Mouse (Mus musculus): ENCODE measurements at regions not wholly inside any gene's neighbourhood (a gene's known extent, or its start where the extent isn't known, plus 50 kb on each side); places are given as distances from the start of the nearest gene placed in this dataset.
"Not testable (repeated sequence)": the region's sequence is repeated elsewhere in the genome, so short reads cannot be mapped to it uniquely, and the experiment has no call there.

DNA sequence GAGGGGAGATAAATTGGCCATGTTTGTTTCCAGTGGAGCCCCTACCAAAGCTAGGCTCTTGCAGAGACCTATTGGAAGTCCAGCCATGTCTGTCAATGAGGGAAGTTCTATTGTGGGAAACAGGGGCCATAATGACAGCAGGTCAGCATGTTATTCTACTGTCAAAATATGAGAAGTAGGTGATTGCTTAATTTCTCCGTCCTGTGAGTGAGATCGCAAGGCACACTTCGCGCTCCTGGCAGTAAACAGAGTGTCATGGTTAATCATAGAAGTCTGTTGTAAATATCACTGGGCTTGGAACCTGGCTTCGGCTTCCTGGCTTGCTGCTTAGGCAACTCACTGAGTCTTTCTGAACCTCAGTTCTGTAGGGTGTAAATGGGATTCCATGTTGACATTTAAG lies 72.5 kb upstream of the Ccdc122 start:
- intact Hi-C loops (cut with DNase I; ENCODE audit: low total_unique reads): no loop called here
- no peak for DNase-seq

GRCm38 (mm10) chr14:76958875-76959274 lies 77.7 kb upstream of the Ccdc122 start:
- intact Hi-C loops (cut with DNase I; ENCODE audit: low total_unique reads): no loop called here
- peak; percentile 58 for DNase-seq

DNA sequence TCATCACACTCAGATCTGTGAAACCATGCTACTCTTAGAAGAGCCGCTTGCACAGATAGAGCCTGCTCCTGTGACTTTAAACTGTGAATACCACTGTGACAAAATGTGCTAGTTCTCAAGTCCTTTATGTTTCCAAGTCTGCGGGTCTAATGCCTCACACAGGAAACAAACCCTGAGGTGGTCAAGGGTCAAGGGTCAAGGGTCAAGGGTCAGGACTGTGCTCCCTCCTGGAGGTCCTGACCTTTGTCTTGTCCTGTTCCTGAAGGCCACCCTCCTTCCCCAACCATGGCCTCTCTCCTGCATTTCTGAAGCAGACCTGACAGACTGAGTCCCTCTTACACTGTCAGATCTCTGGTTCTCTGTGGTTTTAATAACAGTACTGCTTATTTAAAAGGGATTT lies 79.4 kb upstream of the Ccdc122 start:
- DNase-seq: no peak
- intact Hi-C loops (cut with DNase I; ENCODE audit: low total_unique reads): no loop called here

DNA sequence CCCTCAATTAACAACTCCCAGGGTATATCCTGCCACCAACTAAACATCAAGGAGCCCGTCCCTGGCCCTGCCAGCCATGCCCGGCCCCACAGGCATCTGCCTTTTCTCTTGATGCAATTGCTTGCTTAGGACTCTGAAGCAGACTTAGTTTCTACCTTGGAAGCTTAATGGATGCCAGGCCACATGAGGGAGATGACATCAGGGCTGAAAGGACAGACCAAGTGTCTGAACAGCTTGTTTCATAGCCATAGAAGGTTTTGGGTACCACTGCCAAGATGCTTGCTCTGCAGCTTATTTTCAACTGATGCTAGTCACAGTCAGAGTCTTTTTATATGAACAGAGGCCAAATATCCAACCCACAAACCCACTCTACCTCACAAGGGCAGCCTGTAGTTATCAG lies 83.4 kb upstream of the Ccdc122 start:
- no peak for DNase-seq
- intact Hi-C loops (cut with DNase I; ENCODE audit: low total_unique reads): no loop called here

DNA sequence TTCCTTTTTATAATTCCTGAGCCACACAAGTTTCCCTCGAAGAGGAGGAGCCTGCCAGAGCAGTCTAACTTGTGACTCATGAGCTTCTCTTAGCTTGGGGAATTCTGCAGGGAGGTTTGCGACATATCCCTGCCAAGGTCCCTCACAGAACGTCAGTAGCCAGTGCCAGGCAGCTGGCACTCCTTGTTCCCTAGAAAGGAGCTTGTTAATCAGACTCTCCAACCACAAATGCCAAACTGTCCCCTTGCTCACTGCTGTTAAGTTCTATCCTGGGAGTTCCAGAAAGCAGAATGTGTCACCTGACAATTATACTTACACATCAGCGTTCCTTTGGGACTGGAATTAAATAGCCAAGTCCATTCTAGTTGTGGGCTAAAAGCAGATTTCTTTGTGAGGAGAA lies 85.1 kb upstream of the Ccdc122 start:
- intact Hi-C loops (cut with DNase I; ENCODE audit: low total_unique reads): no loop called here

DNA sequence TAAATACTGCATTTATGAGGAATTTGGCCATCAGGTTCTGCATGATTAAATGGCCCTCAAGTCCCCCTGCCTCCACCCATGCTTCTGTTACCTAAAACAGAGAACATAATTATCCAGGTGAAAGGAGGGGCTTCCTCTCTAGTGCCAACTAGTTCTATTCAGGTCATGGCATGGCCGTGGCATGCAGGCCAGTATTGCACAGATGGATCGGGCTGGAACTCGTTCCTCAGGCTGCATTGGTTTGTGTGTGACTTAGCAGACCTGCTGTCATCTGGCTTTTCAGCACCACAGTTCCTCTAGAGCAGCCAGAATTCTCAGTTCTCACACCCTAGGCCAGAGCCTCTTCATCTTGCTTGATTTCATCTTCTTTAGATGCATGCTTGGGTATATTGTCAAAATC lies 87.2 kb upstream of the Ccdc122 start:
- intact Hi-C loops (cut with DNase I; ENCODE audit: low total_unique reads): no loop called here
- no peak for DNase-seq

More for the DNA sequence above, 85.1 kb upstream of the Ccdc122 start:
- DNase-seq: peak; percentile 71

DNA sequence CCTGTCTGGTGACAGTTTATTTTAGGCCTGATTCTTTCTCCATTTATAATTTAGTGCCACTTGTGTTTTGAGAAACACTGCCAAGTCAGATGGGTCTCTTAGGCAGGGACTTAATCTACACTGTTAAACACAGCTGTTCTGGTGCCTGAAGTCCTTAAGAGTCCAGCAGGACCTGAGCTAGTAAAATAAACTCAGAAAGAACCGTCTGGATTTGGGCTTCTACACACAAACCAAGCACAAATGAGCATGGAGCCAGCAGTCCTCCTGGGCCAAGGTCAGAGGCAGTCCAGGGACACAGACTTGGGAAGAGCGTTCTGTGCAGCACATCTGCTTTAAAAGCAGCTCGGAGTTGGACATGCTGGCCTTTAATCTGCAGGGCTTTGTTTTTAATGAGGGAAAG lies 87.6 kb upstream of the Ccdc122 start:
- intact Hi-C loops (cut with DNase I; ENCODE audit: low total_unique reads): no loop called here
- DNase-seq: peak; percentile 77

GRCm38 (mm10) chr14:76948481-76948880 lies 88.1 kb upstream of the Ccdc122 start:
- no peak for DNase-seq
- intact Hi-C loops (cut with DNase I; ENCODE audit: low total_unique reads): no loop called here

DNA sequence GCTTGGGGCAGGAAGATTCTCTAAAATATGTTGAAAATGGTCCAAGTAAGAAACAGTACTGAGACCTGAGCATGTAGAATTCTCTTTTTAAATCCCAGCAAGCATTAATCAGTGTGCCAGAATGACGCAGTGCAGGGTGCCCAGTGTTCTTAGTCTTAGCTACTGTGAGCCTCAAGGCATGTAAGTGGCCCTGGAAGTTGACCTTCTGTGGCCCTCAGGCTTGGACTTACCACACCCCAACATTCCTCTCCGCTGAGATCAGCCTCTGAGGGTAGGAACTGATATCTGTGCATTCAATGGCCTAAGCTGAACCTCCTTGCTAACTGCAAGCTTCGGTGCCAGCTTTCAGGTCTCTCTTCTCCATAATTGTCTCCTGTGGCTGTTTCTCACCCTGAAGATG lies 89.4 kb upstream of the Ccdc122 start:
- DNase-seq: no peak
- intact Hi-C loops (cut with DNase I; ENCODE audit: low total_unique reads): no loop called here

DNA sequence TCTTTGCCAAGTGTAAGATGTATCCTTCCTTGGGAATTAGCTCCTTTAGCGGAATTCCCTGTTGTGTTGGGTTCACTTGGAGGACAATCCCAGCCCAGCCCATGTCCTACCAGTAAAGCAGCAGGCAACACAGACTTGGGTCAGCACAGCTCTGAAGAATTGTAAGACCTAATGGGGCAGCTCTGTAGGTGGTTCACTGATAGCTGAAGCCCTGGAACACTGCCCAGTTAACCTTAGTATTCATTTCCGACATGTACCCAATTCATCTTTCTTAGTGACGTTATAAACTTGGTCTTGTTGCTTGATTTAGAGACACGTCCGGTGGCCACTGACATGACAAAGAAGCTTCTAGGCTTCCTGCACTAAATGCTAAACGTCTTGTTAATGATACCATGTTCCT lies 90.9 kb upstream of the Ccdc122 start:
- intact Hi-C loops (cut with DNase I; ENCODE audit: low total_unique reads): no loop called here
- DNase-seq: no peak

DNA sequence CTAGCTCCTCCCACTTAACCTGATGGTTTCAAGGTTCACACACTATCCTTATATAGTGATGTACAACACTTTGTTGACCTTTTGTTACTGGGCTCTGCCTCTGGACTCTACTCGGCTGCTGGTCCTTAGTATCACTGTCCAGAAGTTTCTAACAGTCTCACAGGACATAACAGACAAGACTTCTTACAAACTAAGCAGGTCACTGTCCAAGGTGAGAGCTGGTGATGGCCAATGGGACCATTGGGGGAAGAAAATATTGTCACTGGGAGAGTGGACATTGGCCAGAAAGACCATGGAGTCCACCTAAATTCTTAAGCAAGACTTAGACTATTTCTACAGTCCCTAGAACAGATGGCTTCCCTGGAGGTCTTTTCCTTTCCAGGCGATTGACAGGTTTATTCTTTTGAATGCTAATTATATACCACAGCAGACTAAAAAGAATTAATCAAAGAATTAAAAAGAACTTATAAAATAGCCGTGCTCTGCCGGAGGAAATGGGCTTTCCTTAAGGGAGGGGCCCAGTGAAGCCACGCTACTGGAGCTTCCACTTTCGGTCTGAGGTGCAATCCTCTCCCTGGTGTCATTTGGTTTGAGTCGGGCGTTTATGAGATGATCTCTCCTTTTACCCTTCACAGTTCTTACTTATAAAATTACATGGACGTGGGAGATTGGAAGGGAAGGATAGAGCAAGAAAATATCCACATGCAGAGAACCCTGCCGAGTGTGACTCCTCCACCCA lies 94.9 kb upstream of the Ccdc122 start:
- intact Hi-C loops (cut with DNase I; ENCODE audit: low total_unique reads): no loop called here

DNA sequence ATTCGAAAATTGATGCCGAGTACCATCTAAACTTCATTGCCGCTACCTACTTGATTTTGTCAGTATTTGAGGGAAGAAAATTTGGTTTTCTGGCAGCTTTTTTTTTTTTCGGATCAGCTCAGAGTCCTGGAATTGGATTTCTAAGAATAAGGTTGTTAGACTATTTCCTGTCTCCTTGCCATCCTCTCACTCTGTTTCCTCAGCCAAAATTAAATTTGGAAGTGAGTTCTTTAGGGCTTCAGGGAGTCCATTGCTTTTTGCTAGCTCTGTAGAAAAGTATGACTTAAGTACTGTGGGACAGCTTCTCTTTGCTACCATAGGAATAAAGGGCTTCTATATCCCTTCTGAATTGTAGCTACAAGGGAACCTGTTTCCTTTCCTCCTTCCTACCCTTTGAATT lies 96.1 kb upstream of the Ccdc122 start:
- intact Hi-C loops (cut with DNase I; ENCODE audit: low total_unique reads): no loop called here
- no peak for DNase-seq

More for the DNA sequence above, 94.9 kb upstream of the Ccdc122 start:
- no peak for DNase-seq

DNA sequence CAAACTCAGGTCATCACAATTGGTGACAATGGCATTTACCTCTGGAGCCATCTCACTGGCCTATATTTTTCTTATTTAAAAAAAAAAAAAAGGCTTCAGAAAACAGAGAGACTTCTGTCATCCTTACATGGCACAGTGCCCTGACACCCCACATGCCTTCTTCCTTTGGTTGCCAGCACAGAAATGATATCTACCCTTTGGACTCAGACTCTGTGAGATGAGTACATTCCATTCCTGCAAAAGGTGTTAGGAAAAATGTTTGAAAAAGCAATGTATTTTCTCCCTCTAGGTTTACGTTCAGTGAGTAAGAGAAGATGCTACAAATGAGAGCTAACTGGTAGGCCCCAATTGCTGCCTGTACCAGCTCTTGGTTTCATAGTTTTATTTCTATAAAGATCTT lies 99.9 kb upstream of the Ccdc122 start:
- intact Hi-C loops (cut with DNase I; ENCODE audit: low total_unique reads): no loop called here
- no peak for DNase-seq

- intact Hi-C loops (cut with DNase I; ENCODE audit: low total_unique reads); DNase-seq: not testable (repeated sequence)
These were observed 100.5 kb upstream of the Ccdc122 start for GRCm38 (mm10) chr14:76936051-76936450.

GRCm38 (mm10) chr14:76935453-76935852 lies 101.1 kb upstream of the Ccdc122 start:
- intact Hi-C loops (cut with DNase I; ENCODE audit: low total_unique reads): no loop called here
- DNase-seq: no peak

DNA sequence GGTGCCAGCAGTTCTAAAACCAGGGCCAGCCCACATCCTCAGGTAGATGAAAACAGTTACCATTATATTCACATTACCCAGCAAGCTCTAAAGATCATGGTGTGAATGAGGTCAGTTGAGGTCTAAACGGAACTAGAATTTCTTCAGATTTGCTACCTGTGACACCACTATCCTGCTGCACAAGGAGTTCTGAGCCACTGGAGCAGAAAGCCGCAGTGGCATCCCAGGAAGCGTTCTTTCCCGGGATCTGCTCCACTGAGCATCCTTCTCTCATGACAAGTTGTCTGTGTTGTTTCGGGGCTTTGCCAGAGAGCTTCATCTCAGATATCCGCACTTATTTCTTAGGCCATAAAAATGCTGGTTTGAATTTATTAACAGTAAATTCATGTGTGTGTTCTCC lies 103.7 kb upstream of the Ccdc122 start:
- DNase-seq: no peak
- intact Hi-C loops (cut with DNase I; ENCODE audit: low total_unique reads): no loop called here

DNA sequence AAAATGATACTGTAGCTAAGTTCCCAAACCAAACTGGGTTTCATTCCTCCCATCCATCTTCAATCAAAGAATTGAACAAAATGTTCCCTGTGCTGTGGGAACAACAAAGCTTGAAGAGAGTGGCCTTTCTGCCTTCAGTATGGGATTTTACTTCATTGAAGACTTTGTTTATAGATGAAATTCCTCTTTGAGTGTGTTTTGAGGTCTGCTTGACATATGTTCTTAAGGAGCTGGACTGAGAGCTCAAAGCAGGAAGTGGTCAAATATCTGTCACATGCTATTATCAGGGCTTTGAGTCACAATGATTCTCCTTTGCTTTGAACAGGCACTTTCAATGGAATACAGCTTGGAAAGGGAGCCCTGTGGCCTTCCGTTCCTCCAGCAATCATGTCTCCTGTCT lies 105.2 kb upstream of the Ccdc122 start:
- intact Hi-C loops (cut with DNase I; ENCODE audit: low total_unique reads): no loop called here
- no peak for DNase-seq

DNA sequence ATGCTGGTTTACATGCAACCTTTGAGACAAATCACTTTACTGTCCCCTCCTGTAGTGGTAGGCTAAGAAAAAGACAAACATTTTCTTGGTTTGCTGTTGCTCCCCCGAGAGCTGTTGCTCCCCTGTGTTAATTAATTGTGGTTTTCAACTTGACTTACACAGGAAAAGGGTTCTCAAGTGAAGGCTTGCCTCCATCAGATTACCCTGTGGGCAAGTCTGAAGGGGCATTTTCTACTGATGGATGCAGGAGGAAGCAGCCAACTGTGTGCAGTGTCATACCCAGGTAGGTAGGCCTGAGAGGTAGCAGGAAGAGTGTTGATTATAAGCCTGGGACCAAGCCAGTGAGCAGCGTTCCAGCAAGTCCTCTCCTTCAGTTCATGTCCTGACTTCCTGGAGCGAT lies 107.0 kb upstream of the Ccdc122 start:
- DNase-seq: no peak
- intact Hi-C loops (cut with DNase I; ENCODE audit: low total_unique reads): no loop called here

- no peak for DNase-seq
- intact Hi-C loops (cut with DNase I; ENCODE audit: low total_unique reads): no loop called here
These were observed 107.9 kb upstream of the Ccdc122 start for GRCm38 (mm10) chr14:76928706-76929105.

DNA sequence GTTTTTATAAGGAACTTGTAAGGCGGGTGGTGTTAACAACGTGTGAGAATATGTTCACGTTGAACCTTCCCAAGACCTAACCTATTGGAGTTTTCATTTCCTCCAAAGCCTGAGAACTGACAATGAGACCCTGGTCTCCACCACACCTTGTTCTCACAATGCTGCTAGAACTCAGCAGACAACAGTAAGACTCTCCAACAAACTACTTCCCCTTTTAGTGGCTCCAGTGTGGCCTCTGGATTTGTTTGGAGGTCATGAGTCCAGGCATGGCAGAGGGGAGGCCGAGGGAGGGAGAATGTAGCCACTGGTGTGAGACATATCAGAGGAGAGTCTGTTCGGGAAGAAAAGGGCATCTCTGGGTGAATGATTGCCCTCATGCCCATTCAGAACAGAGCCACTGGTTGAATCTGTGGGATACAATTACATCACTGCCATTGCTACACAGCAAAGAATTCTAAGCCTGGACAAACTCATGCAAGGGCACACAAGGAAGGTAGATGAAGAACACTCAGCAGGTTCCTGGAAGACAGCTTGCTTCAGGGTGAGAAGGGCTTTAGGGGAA lies 109.2 kb upstream of the Ccdc122 start:
- intact Hi-C loops (cut with DNase I; ENCODE audit: low total_unique reads): no loop called here
- no peak for DNase-seq

DNA sequence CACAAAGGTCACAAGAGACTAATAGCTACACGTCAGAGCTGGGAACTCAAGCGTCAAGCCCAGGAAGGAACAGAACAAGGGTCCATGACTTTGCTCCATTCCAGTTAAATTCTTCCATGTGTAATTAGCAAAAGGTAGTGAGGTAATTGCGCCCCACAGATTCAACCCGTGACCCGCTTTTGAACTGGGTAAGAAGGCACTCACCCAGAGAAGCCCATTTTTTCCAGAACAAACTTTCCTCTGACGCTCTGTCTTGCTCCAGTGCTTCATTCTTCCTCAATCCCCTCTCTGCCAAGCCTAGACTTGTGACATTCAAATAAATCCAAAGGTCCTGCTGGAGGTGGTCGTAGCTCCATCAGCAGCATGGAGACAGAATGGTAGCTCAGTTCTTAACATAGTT lies 110.2 kb upstream of the Ccdc122 start:
- intact Hi-C loops (cut with DNase I; ENCODE audit: low total_unique reads): no loop called here

More for the DNA sequence above, 110.2 kb upstream of the Ccdc122 start:
- DNase-seq: no peak
